Mouse (Mus musculus) liver, adult 2 months (tissue): ENCODE data around the gene Usf1. TPM values are rescaled to one million over a fixed set of nuclear protein-coding genes. Genes with fewer than 3 reads are reported as not detected.
A peak's percentile ranks its signal among the peaks of the same experiment; 100 is the strongest.

ENCODE experiments used
- DNase-seq: peaks from one replicate; pipeline ENCODE4 v3.0.0-alpha.2; 2011; ENCODE audit warnings: low read depth, low spot score; ENCODE audit errors: extremely low read depth
- H3K27ac ChIP-seq: fragments of 200-500 bp; replicated peaks from 2 replicates; pipeline ENCODE4 v1.5.1; 2012; ENCODE audit warnings: low read depth, mild to moderate bottlenecking, control low read depth, inconsistent platforms, low read length; ENCODE audit not compliant: insufficient read depth
- H3K27me3 ChIP-seq: fragments of 200-500 bp; 2 replicates; pipeline ENCODE4 v1.6.1; 2012; ENCODE audit warnings: mild to moderate bottlenecking, moderate library complexity, low read length, inconsistent platforms; ENCODE audit not compliant: control insufficient read depth, insufficient read depth
- H3K36me3 ChIP-seq: fragments of 200-500 bp; 2 replicates; pipeline ENCODE4 v1.6.1; 2012; ENCODE audit warnings: low read length, inconsistent platforms; ENCODE audit not compliant: control insufficient read depth, insufficient read depth
- H3K4me1 ChIP-seq: fragments of 200-500 bp; 2 replicates; pipeline ENCODE4 v1.6.1; 2011; ENCODE audit warnings: low read length; ENCODE audit not compliant: control insufficient read depth, insufficient read depth
- H3K4me3 ChIP-seq: fragments of 200-500 bp; 2 replicates; pipeline ENCODE4 v1.5.1; 2011; ENCODE audit warnings: low read depth, mild to moderate bottlenecking, control low read depth, low read length, moderate library complexity; ENCODE audit not compliant: insufficient read depth
- H3K79me2 ChIP-seq: fragments of 200-500 bp; 2 replicates; pipeline ENCODE4 v1.6.1; 2012; ENCODE audit warnings: inconsistent platforms, mild to moderate bottlenecking, low read length, moderate library complexity; ENCODE audit not compliant: control insufficient read depth, insufficient read depth
- H3K9ac ChIP-seq: fragments of 200-500 bp; 2 replicates; pipeline ENCODE4 v1.6.1; 2012; ENCODE audit warnings: low read depth, mild to moderate bottlenecking, control low read depth, inconsistent platforms, low read length
- CTCF ChIP-seq: fragments of 200-500 bp; IDR thresholded peaks from 2 replicates; pipeline ENCODE4 v1.5.1; 2011; ENCODE audit warnings: low read depth, low read length, control low read depth
- POLR2A ChIP-seq: fragments of 200-500 bp; IDR thresholded peaks from 2 replicates; pipeline ENCODE4 v1.6.1; 2011; ENCODE audit warnings: low read length, control low read depth; ENCODE audit not compliant: insufficient read depth; ENCODE audit errors: extremely low read depth
- WGBS: fragments of 180-500 bp; shearing (Covaris S2); methylation state at CpG from one replicate; pipeline ENCODE4 v1.1.7; 2018; 5-methylcytosine and 5-hydroxymethylcytosine counted together
- polyA plus RNA-seq: library from polyadenylated mRNA; depleted of rRNA; stranded (reverse); fragments of >200 nt; gene quantifications from 2 replicates; pipeline ENCODE4 v1.2.3, GENCODE M21; 2012
- total RNA-seq: library from RNA; depleted of rRNA; stranded (reverse); fragments of >200 nt; gene quantifications from 2 replicates; pipeline ENCODE4 v1.2.3, GENCODE M21; 2014

Usf1 gene
- total and polyA plus RNA-seq, 2 experiments: 27.2 to 39.4 TPM

DNA sequence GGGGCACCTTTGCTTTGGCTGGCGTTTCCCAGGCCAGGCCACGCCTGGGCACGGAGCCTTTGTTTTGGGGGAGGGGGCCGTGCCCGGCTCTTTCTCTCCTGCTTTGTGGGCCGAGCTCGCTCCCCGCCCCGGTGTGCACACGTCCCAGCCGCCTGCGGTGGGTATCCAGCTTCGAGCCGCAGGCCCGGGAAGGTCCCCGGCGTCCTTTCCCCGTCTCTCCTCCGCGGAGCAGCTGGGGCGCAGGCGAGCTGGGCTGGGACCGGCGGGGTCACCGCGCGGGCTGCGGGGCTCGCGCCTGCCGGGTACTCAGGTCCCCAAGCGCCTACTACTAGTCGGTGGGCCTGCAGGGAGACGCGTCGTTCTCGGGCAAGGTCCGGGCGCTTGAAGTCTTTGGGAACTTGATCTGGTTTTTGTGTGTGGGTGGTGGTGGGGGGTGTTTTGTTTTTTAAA, 404 bp downstream of the Usf1 start:
- Histone ChIP-seq H3K27me3 (no peaks in the 10 kb centered on the region), H3K27ac (peak overlapping the region; percentile 89), H3K4me3 (peak overlapping the region; percentile 86), H3K79me2 (peaks cover 29% of the 10 kb centered on the region), H3K36me3 (peaks cover 7% of the 10 kb centered on the region), H3K9ac (peak overlapping the region; percentile 88), H3K4me1 (peaks cover 12% of the 10 kb centered on the region)
- DNase-seq: no peak
- TF ChIP-seq POLR2A (no peak), CTCF (no peak)
- WGBS: 0% methylated on average over 39 of the region's 39 CpGs

GRCm38 (mm10) chr1:171412001-171412441, 908 bp downstream of the Usf1 start:
- peak; percentile 55 for DNase-seq
- Histone ChIP-seq H3K4me1 (peaks cover 15% of the 10 kb centered on the region), H3K27me3 (no peaks in the 10 kb centered on the region), H3K4me3 (peak overlapping the region; percentile 86), H3K79me2 (peaks cover 29% of the 10 kb centered on the region), H3K27ac (peak overlapping the region; percentile 89), H3K9ac (peak overlapping the region; percentile 88), H3K36me3 (peaks cover 7% of the 10 kb centered on the region)
- TF ChIP-seq POLR2A (no peak), CTCF (no peak)
- under 1% methylated on average over 20 of the region's 20 CpGs for WGBS

DNA sequence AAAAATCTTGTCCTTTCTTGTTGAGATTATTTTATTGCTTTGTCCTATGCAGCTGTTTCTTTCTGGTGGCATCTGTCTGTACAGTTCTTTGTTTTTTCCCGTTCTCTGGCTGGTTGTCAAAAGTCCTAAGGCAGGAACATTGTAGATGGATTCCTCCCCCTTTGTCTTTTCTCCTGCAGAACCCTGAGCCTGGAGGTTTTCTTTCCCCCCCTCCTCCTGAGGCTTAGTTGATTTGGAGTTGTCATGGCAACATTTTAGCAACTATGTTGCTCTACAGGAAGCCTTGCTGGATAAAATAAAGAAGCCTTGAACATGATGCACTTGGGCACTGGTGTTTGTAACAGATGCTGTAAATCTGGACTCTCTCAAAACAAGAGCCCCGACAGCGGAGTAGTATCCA, 1.3 kb downstream of the Usf1 start:
- H3K9ac ChIP-seq: peak overlapping the region; percentile 15; the same call in 1 of the 2 replicates
- no peak for DNase-seq
- no peaks in the 10 kb centered on the region for H3K27me3 ChIP-seq
- peak overlapping the region; percentile 86 for H3K4me3 ChIP-seq
- H3K79me2 ChIP-seq: peaks cover 29% of the 10 kb centered on the region
- WGBS: 42% methylated on average over 3 of the region's 3 CpGs
- peaks cover 18% of the 10 kb centered on the region for H3K4me1 ChIP-seq
- TF ChIP-seq POLR2A: no peak
- no peak for TF ChIP-seq CTCF
- H3K27ac ChIP-seq: peak overlapping the region; percentile 89
- H3K36me3 ChIP-seq: peaks cover 8% of the 10 kb centered on the region

- Histone ChIP-seq H3K4me3 (no peak overlapping the region), H3K9ac (no peak overlapping the region), H3K27me3 (no peaks in the 10 kb centered on the region), H3K79me2 (peaks cover 29% of the 10 kb centered on the region), H3K4me1 (peaks cover 27% of the 10 kb centered on the region), H3K27ac (no peak overlapping the region), H3K36me3 (peaks cover 8% of the 10 kb centered on the region)
- 68% methylated on average over 8 of the region's 8 CpGs for WGBS
- TF ChIP-seq CTCF (no peak), POLR2A (no peak)
- no peak for DNase-seq
Observed at GRCm38 (mm10) chr1:171413608-171414007, 2.5 kb downstream of the Usf1 start.

- Histone ChIP-seq H3K4me1 (peaks cover 21% of the 10 kb centered on the region), H3K27ac (peak within 1 kb of the TSS; percentile 85), H3K36me3 (peaks cover 8% of the 10 kb centered on the region), H3K4me3 (peak within 1 kb of the TSS; percentile 18; the same call in 1 of the 2 replicates), H3K79me2 (peaks cover 12% of the 10 kb centered on the region), H3K27me3 (no peaks in the 10 kb centered on the region), H3K9ac (peak within 1 kb of the TSS; percentile 22)
- WGBS: 19% methylated on average over 5 of the region's 5 CpGs
- TF ChIP-seq CTCF (no peak), POLR2A (no peak)
- peak; percentile 94 for DNase-seq
Observed at GRCm38 (mm10) chr1:171418660-171419059, 7.5 kb downstream of the Usf1 start, which contains the start of gene Tstd1. Gene Tstd1 (plus strand): TSS chr1:171418872.

DNA sequence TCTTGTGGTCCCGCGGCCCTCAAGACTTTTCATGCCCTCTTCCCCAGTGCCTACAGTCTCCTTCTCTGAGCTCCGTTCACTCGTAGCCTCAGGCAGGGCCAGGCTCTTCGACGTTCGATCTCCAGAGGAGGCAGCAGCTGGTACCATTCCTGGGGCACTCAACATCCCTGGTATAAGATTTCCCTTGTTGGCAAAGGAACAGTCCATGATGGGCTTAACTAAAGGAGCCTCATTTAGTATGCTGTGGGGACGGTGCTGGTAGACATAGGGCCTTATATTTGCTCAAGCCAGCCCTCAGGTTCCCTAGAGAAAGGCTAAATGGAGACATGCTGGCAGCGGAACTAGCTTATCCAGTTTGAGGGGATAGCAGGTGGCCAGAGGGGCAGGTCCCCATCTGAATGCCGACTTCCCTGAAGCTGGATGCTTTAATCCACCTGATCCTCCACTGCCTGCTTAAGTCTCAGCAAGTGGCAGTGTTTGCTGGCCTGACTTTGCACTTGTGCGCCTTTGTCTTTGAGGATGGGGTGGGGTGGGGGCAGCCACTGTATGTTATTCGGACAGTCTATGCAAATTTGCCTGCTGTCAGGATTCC, 8.3 kb downstream of the Usf1 start:
- peaks cover 5% of the 10 kb centered on the region; the same call in 1 of the 2 replicates for H3K79me2 ChIP-seq
- no peaks in the 10 kb centered on the region for H3K27me3 ChIP-seq
- peak overlapping the region; percentile 18; the same call in 1 of the 2 replicates for H3K4me3 ChIP-seq
- H3K4me1 ChIP-seq: peaks cover 18% of the 10 kb centered on the region
- no peak for DNase-seq
- TF ChIP-seq CTCF (no peak), POLR2A (no peak)
- WGBS: 62% methylated on average over 12 of the region's 12 CpGs
- H3K27ac ChIP-seq: peak overlapping the region; percentile 33; the same call in 1 of the 2 replicates
- H3K9ac ChIP-seq: 0 out of 2 replicates have a peak overlapping the region, but pooled peaks have one; percentile 15
- peaks cover 8% of the 10 kb centered on the region for H3K36me3 ChIP-seq
